Mouse (Mus musculus) ES-Bruce4 (cell line): Measurements from ENCODE around the gene Cecr2.

Source experiments
- CTCF ChIP-seq: IDR thresholded peaks from one replicate; pipeline ENCODE4 v1.8.1; 2011; ENCODE audit warnings: low read depth, low read length
- EP300 ChIP-seq: IDR thresholded peaks from 2 replicates; pipeline ENCODE4 v1.6.1; 2011; ENCODE audit warnings: low read depth, low read length; ENCODE audit not compliant: insufficient read depth
- POLR2A ChIP-seq: IDR thresholded peaks from one replicate; pipeline ENCODE4 v1.8.1; 2011; ENCODE audit warnings: low read length; ENCODE audit not compliant: insufficient read depth

- TF ChIP-seq EP300: no peak
- TF ChIP-seq POLR2A: no peak
- TF ChIP-seq CTCF: no peak
These were observed 13.5 kb upstream of the Cecr2 start for GRCm38 (mm10) chr6:120652666-120653065.
